Mouse (Mus musculus) heart, embryonic 11.5 days (tissue): Measurements from ENCODE around the gene Gfod1. TPM values are rescaled to one million over a fixed set of nuclear protein-coding genes. Genes with fewer than 3 reads are reported as not detected.

Experiments used
- ATAC-seq: fragments of 200-750 bp; cut with Nextera tagmentation; replicated peaks from 2 replicates; pipeline ENCODE4 v1.8.0; 2017; ENCODE audit warnings: moderate library complexity; ENCODE audit not compliant: insufficient number of reproducible peaks, low FRiP score, low TSS enrichment
- H3K27ac ChIP-seq: fragments of 300-500 bp; sonication (generic); 2 replicates; pipeline ENCODE4 v1.5.1; 2014; ENCODE audit warnings: mild to moderate bottlenecking, low read depth, low read length
- H3K27me3 ChIP-seq: fragments of 300-500 bp; sonication (generic); 2 replicates; pipeline ENCODE4 v1.6.1; 2014; ENCODE audit warnings: mild to moderate bottlenecking, low read length, mixed read lengths; ENCODE audit not compliant: control insufficient read depth, insufficient read depth
- H3K36me3 ChIP-seq: fragments of 300-500 bp; sonication (generic); 2 replicates; pipeline ENCODE4 v1.6.1; 2014; ENCODE audit warnings: mild to moderate bottlenecking, low read length, moderate library complexity, mixed read lengths; ENCODE audit not compliant: control insufficient read depth, insufficient read depth
- H3K4me1 ChIP-seq: fragments of 300-500 bp; sonication (generic); 2 replicates; pipeline ENCODE4 v1.6.1; 2014; ENCODE audit warnings: low read length; ENCODE audit not compliant: control insufficient read depth, insufficient read depth
- H3K4me2 ChIP-seq: fragments of 300-500 bp; sonication (generic); 2 replicates; pipeline ENCODE4 v1.6.1; 2014; ENCODE audit warnings: mild to moderate bottlenecking, moderate library complexity
- H3K4me3 ChIP-seq: fragments of 300-500 bp; sonication (generic); 2 replicates; pipeline ENCODE4 v1.5.1; 2014; ENCODE audit warnings: low read depth, low read length
- H3K9ac ChIP-seq: fragments of 300-500 bp; sonication (generic); 2 replicates; pipeline ENCODE4 v1.6.1; 2014; ENCODE audit warnings: mild to moderate bottlenecking, low read depth, low read length, moderate library complexity
- H3K9me3 ChIP-seq: fragments of 300-500 bp; sonication (generic); replicated peaks from 2 replicates; pipeline ENCODE4 v1.6.1; 2016; ENCODE audit warnings: low read length; ENCODE audit not compliant: control insufficient read depth
- WGBS: fragments of 180-500 bp; shearing (Covaris S2); extraction: QIAGEN DNeasy Blood & Tissue Kit; methylation state at CpG from one replicate; pipeline ENCODE4 v1.1.7; 2014; ENCODE audit not compliant: insufficient replicate concordance; 5-methylcytosine and 5-hydroxymethylcytosine counted together
- polyA plus RNA-seq: library from polyadenylated mRNA; unstranded; fragments of >200 nt; fragmentation: Nextera tagmentation; extraction: Ambion mirVana; gene quantifications from 2 replicates; pipeline ENCODE4 v1.2.1, GENCODE M21; 2014

Gfod1 gene
- polyA plus RNA-seq, 1 experiment from 2014 or later, result 1.5 TPM

DNA sequence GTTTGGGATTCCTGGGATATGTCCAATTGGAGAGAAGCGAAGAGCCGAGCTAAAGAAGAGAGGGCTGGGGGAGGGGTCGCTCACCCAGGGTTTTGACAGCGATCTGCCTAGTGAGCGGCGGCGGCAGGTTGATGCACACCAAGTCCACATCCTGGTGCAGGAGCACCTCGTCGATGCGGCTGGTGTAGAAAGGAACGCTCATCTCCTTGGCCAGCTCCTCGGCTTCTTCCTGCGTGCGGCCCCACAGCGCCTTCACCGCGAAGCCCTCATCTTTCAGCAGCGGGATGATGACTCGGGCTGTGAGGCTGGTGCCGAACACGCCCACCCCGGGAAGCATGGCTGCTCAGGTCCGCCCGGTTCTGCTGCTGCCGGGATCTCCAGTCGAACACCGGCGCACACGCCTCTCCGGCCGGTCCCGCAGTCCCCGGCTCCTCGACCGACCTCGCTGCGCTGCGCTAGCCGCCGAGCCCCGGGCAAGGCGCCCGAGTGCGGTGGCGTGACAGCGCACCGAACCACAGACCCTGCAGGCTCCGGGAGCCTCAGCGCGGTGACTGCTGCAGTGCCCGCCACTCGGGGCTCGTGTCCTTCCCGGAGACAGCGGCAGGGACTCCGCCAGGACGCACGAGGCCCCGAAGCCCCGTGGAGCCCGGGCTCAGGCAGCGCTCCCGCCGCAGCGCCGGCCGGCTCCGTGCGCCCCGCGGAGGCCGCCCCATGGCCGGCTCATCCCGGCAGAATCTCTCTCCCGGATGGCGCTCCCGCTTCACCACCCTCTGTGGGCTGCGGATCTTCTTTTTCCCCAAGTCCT lies 609 bp downstream of the Gfod1 start:
- H3K4me1 ChIP-seq, result peaks cover 27% of the 10 kb centered on the region
- H3K9ac ChIP-seq, result peak overlapping the region; percentile 74
- peak overlapping the region; percentile 55 for H3K27ac ChIP-seq
- ATAC-seq, result peak; percentile 23
- under 1% methylated on average over 78 of the region's 78 CpGs for WGBS
- H3K36me3 ChIP-seq, result no peaks in the 10 kb centered on the region
- peak overlapping the region; percentile 81 for H3K4me2 ChIP-seq
- no peaks in the 10 kb centered on the region for H3K9me3 ChIP-seq
- peak overlapping the region; percentile 73 for H3K4me3 ChIP-seq
- H3K27me3 ChIP-seq, result 0 out of 2 replicates have a peak, but pooled peaks cover 7% of the 10 kb centered on the region

DNA sequence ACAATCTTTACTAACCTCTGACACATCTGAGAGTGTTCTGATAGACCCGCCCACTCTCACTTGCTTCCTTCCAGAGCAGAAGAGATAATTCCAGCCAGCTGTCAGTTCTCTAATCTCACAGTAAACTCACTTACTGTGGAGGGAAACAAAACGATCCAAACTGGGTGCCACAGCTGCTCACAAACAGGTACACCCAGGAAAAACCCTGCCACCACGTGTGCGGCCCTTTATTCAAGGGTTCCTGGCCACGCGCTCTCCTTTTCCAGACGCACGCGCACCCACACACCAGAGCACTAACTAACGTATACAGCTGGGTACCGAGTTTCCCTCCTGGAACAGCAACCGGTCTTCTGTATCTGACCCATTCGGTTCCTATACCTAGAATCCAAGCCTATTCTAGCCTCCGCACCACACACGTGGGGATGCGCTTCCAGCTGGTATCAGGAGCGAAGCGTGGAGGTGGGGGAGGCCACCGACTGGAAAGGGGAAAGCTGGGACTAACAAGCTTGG lies 1.3 kb downstream of the Gfod1 start:
- Histone ChIP-seq H3K9ac (peak overlapping the region; percentile 74), H3K4me1 (peaks cover 27% of the 10 kb centered on the region), H3K4me3 (peak overlapping the region; percentile 73), H3K27ac (no peak overlapping the region), H3K27me3 (0 out of 2 replicates have a peak, but pooled peaks cover 7% of the 10 kb centered on the region), H3K36me3 (no peaks in the 10 kb centered on the region), H3K9me3 (no peaks in the 10 kb centered on the region), H3K4me2 (peak overlapping the region; percentile 81)
- no peak for ATAC-seq
- WGBS, result under 1% methylated on average over 19 of the region's 19 CpGs

DNA sequence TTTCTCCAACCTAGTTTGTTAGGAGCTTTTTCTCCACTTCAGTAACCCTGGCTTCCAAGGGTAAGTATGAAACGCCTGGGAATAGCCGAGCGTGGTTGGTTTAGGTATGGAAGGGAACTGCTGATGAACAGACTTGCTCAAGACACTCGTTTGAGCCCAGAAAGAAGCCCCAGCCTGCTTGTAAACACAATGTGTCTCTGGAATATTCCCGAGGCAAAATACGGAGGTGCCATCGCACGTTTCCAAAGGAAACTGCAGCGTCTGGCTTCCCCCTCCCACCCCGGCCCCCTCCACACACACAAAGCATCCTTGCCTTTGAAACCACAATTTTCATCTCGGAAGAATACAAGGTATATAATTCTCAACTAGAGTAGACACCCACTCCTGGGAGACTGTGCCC lies 1.7 kb downstream of the Gfod1 start:
- Histone ChIP-seq H3K9ac (peak overlapping the region; percentile 74), H3K4me1 (peaks cover 32% of the 10 kb centered on the region), H3K4me2 (peak overlapping the region; percentile 81), H3K4me3 (peak overlapping the region; percentile 73), H3K9me3 (no peaks in the 10 kb centered on the region), H3K36me3 (no peaks in the 10 kb centered on the region), H3K27ac (no peak overlapping the region), H3K27me3 (0 out of 2 replicates have a peak, but pooled peaks cover 7% of the 10 kb centered on the region)
- ATAC-seq, result no peak
- 8% methylated on average over 11 of the region's 11 CpGs for WGBS

DNA sequence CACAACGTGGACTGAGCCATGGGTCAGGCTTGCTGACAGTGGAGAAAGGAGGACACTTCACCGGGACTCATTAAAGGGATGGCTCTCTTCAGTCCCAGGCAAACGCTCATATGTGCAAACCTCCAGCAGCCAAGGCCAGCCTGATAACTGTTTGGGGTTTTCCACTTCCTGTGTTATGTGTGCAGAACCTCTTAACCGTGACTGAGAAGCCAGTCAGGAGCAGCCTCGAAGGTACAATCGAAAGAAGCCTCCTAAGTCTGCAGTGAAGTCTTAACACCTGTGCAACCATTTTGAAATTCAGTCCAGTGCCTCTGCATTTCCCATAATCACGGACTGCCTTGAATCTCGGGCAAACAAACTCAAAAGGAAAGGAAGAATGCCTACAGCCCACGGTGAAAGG lies 3.1 kb downstream of the Gfod1 start:
- WGBS, result 27% methylated on average over 9 of the region's 9 CpGs
- Histone ChIP-seq H3K36me3 (no peaks in the 10 kb centered on the region), H3K27ac (no peak overlapping the region), H3K9me3 (no peaks in the 10 kb centered on the region), H3K9ac (0 out of 2 replicates have a peak overlapping the region, but pooled peaks have one; percentile 39), H3K4me1 (peaks cover 39% of the 10 kb centered on the region), H3K4me2 (peak overlapping the region; percentile 81), H3K4me3 (peak overlapping the region; percentile 73; the same call in 1 of the 2 replicates), H3K27me3 (0 out of 2 replicates have a peak, but pooled peaks cover 7% of the 10 kb centered on the region)
- no peak for ATAC-seq

DNA sequence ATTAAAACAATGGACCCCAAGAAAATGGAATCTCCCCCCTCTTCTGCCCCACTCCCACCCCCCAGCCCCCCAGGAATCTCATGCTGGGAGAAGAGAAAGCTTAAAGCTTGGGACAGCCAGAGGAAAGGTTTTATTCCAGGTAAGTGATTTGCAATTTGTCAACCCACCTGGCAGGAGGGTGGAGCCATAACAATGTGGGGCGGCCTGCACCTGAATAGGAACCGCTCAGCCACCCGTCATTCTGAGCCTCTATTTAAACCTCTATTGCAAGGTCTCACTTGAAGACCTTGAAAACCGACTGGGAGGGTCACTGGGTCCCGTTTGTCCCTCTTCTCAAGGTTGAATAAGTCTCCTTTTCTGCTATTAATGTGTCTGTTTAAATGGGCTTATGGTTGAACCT lies 3.6 kb downstream of the Gfod1 start:
- WGBS, result 41% methylated on average over 5 of the region's 5 CpGs
- H3K4me1 ChIP-seq, result peaks cover 39% of the 10 kb centered on the region
- peak overlapping the region; percentile 81; the same call in 1 of the 2 replicates for H3K4me2 ChIP-seq
- H3K4me3 ChIP-seq, result no peak overlapping the region
- 0 out of 2 replicates have a peak, but pooled peaks cover 7% of the 10 kb centered on the region for H3K27me3 ChIP-seq
- no peaks in the 10 kb centered on the region for H3K36me3 ChIP-seq
- no peaks in the 10 kb centered on the region for H3K9me3 ChIP-seq
- no peak for ATAC-seq
- H3K27ac ChIP-seq, result no peak overlapping the region
- H3K9ac ChIP-seq, result no peak overlapping the region

DNA sequence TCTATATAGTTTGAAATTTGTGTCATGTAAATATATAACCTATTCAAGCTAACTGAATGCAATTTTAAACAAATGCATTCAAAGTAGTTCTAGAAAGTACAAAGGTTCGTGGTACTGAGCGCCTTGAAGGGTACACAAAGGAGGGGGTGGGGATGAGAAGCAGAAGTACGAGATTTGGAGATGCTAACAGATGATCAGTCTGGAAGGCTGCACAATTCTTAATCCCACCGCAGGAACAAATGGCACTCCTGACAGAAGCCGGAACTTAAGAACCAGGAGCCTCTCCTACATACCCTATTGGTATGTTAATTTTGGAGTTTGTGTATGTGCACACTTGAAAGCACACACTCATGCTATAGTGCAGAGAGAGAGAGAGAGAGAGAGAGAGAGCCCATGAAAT lies 4.8 kb downstream of the Gfod1 start:
- H3K27me3 ChIP-seq, result 0 out of 2 replicates have a peak, but pooled peaks cover 7% of the 10 kb centered on the region
- H3K27ac ChIP-seq, result no peak overlapping the region
- H3K4me3 ChIP-seq, result no peak overlapping the region
- peaks cover 34% of the 10 kb centered on the region for H3K4me1 ChIP-seq
- H3K36me3 ChIP-seq, result no peaks in the 10 kb centered on the region
- ATAC-seq, result no peak
- H3K4me2 ChIP-seq, result no peak overlapping the region
- 72% methylated on average over 5 of the region's 5 CpGs for WGBS
- no peaks in the 10 kb centered on the region for H3K9me3 ChIP-seq
- no peak overlapping the region for H3K9ac ChIP-seq

DNA sequence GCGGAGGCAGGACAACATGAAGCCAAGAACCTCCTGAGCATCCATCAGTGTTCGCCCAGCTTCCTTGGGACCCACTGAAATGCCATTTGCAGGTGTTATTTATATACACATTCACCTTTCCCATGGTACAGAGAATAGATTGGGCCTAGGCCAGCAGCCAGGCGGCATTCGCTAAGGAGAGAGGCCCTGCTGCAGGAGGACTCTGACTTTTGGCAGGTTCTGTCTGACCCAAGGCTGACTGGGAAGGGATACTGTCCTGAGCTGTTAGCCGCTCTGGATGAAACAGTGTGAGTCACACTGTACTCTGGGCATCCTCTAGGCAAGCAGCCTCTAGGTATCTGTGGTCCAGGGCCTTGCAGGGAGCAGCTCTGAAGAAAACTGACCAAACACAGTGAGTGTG lies 6.4 kb downstream of the Gfod1 start:
- H3K9ac ChIP-seq, result no peak overlapping the region
- WGBS, result 75% methylated on average over 5 of the region's 5 CpGs
- no peak for ATAC-seq

DNA sequence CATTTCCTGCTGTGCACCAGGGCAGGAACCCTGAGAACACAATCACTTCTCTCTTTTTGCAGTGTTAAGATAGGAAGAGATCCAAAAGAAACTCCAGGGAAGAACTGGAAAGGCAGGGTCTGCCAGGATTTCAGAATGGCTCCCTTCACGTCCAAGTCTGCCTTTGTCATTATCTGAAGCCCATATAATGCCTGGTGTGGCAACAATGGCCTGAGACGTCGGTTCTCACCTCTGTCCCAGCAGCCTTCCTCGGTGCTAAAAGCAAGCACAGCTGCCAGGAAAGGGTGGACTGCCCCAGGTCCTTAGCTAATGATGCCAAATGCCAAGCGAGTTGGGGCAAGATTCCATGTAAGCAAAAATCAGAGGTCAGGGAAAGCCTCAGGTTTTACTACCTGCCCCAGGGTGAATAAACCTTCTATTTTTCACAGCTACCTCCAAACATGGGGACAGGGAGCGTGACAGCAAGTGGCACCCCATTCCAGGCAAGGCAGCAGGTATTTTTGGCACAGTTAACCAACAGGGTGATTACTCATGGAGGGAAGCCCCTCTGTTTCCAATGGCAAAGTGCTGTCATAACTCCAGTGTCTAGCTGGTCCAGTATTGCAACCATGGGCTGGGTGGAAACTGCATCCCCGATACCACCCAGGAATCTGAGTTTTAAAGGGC lies 7.7 kb downstream of the Gfod1 start:
- Histone ChIP-seq H3K9ac (no peak overlapping the region), H3K4me1 (peaks cover 22% of the 10 kb centered on the region), H3K27ac (no peak overlapping the region), H3K27me3 (0 out of 2 replicates have a peak, but pooled peaks cover 4% of the 10 kb centered on the region), H3K4me2 (no peak overlapping the region), H3K4me3 (no peak overlapping the region), H3K36me3 (0 out of 2 replicates have a peak, but pooled peaks cover 3% of the 10 kb centered on the region), H3K9me3 (no peaks in the 10 kb centered on the region)
- no peak for ATAC-seq
- WGBS, result 68% methylated on average over 7 of the region's 7 CpGs

More for the DNA sequence above, 6.4 kb downstream of the Gfod1 start:
- H3K27ac ChIP-seq, result no peak overlapping the region
- H3K36me3 ChIP-seq, result 0 out of 2 replicates have a peak, but pooled peaks cover 3% of the 10 kb centered on the region
- H3K4me2 ChIP-seq, result no peak overlapping the region
- H3K27me3 ChIP-seq, result 0 out of 2 replicates have a peak, but pooled peaks cover 7% of the 10 kb centered on the region
- H3K4me1 ChIP-seq, result peaks cover 32% of the 10 kb centered on the region
- H3K9me3 ChIP-seq, result no peaks in the 10 kb centered on the region
- H3K4me3 ChIP-seq, result no peak overlapping the region
